Mouse (Mus musculus): Measurements from ENCODE around the gene Mme.

Mme gene

GRCm38 (mm10) chr3:63350704-63351103 is 109.4 kb downstream of the Mme start:
- DNase-seq (ENCODE audit: low spot score in 2 of 2) = no peak

- no peak for DNase-seq (ENCODE audit: low spot score in 2 of 2)
Observed at GRCm38 (mm10) chr3:63351680-63352260, 110.4 kb downstream of the Mme start.

- no peak for DNase-seq (ENCODE audit: low spot score in 2 of 2)
Observed at GRCm38 (mm10) chr3:63359512-63359911, 118.2 kb downstream of the Mme start.

GRCm38 (mm10) chr3:63384989-63385388 is 143.7 kb downstream of the Mme start:
- DNase-seq (ENCODE audit: low spot score in 2 of 2) = no peak

GRCm38 (mm10) chr3:63390774-63391173 is 149.4 kb downstream of the Mme start:
- DNase-seq (ENCODE audit: low spot score in 2 of 2) = no peak

- DNase-seq (ENCODE audit: low spot score in 2 of 2) = no peak
Observed at GRCm38 (mm10) chr3:63391348-63391747, 150.0 kb downstream of the Mme start.

GRCm38 (mm10) chr3:63394424-63394941 is 153.1 kb downstream of the Mme start:
- no peak for DNase-seq (ENCODE audit: low spot score in 2 of 2)

- no peak for DNase-seq (ENCODE audit: low spot score in 2 of 2)
Observed at GRCm38 (mm10) chr3:63398171-63398570, 156.8 kb downstream of the Mme start.

- no peak for DNase-seq (ENCODE audit: low spot score in 2 of 2)
Observed at GRCm38 (mm10) chr3:63406438-63406837, 165.1 kb downstream of the Mme start.

GRCm38 (mm10) chr3:63411006-63411405 is 169.7 kb downstream of the Mme start:
- DNase-seq (ENCODE audit: low spot score in 2 of 2) = no peak

GRCm38 (mm10) chr3:63412220-63412937 is 171.0 kb downstream of the Mme start:
- no peak for DNase-seq (ENCODE audit: low spot score in 2 of 2)

GRCm38 (mm10) chr3:63413046-63413911 is 171.9 kb downstream of the Mme start:
- DNase-seq (ENCODE audit: low spot score in 2 of 2) = no peak

GRCm38 (mm10) chr3:63417284-63417683 is 175.9 kb downstream of the Mme start:
- no peak for DNase-seq (ENCODE audit: low spot score in 2 of 2)

GRCm38 (mm10) chr3:63417758-63418157 is 176.4 kb downstream of the Mme start:
- no peak for DNase-seq (ENCODE audit: low spot score in 2 of 2)

GRCm38 (mm10) chr3:63423552-63423951 is 182.2 kb downstream of the Mme start:
- DNase-seq (ENCODE audit: low spot score in 2 of 2) = no peak
